Mouse (Mus musculus) urinary bladder, adult 2 months (tissue): Measurements from ENCODE around the gene Klhl36. TPM values are rescaled to one million over a fixed set of nuclear protein-coding genes. Genes with fewer than 3 reads are reported as not detected.

Source experiments
- DNase-seq: peaks from one replicate; pipeline ENCODE4 v3.0.0; 2022; ENCODE audit warnings: low spot score
- polyA plus RNA-seq: library from polyadenylated mRNA; depleted of rRNA; stranded (reverse); fragments of >200 nt; gene quantifications from 2 replicates; pipeline ENCODE4 v1.2.3, GENCODE M21; 2012; rRNA removed

Klhl36 gene
- 10.6 and 11.6 TPM in 2 replicates for polyA plus RNA-seq

DNA sequence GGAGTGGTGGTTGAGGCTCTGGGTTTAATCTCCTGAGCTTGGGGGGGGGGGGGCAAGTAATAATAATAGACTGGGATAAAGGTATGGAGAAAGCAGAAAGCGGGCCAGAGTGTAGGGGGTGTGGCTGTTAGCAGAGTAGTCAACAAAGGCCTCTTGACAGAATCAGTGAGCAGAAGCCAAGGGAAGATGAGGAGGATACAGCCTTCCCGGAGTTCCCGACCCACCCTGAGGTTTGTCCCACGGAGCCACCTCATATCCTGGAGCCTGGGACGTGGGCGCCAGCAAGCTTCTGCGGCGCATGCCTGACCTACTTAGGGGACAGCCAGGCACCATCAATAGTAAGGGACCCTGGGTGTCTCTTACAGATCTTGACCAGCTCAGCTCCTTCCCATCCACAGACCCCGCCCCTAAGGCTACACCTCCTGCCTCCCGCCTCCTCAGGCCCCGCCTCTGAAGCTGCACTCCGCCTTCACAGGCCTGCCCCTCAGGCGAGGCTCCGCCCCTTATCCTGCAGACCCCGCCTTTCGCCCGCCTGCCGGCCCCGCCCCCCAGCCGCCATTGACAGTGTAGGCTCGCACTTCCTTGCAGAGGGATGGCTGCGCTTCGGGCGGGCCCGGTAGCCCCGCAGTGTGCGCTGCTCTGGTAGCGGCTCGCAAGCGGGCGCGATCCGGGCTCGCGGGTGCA lies at the start of gene Klhl36:
TSS of gene Klhl36 (plus strand) at position 561 of the 684 bp plus-strand sequence.
- peak; percentile 89 for DNase-seq

DNA sequence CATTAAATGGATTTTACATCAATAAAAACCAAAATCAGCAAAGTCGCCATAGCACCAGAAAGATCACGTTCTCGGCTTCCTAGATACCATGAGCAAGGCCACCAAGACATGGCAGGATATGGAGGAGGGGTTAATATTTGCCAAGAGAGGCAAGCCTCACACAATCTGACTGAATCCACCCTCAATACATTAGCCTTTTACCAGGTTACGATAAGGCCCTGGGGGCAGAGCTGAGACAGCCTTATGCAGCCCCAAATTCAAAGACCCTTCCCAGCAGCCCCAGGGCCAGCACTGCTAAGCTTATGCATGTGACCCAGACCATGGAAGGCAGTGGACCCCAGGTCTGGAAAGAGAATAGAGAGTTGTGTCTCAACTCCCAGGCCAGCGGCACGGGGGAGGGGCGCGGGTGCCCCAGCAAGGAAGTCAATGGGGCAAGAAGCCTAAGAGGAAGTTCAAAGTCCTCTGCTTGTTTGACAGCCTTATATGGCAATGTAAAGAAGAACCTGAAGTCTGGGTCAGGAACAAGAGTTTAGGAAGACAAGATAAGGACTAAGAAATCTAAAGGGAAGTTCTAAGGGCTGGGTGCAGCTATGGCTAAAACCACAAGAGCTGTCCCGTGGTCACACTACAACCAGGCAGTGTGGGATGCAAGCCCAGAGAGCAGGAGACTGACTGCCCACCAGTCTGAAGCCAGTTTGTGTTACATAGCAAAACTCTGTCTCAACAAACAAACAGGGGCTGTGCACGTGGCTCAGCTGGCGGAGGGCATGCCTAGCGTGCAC lies 49.2 kb upstream of the Klhl36 start:
- DNase-seq = no peak

DNA sequence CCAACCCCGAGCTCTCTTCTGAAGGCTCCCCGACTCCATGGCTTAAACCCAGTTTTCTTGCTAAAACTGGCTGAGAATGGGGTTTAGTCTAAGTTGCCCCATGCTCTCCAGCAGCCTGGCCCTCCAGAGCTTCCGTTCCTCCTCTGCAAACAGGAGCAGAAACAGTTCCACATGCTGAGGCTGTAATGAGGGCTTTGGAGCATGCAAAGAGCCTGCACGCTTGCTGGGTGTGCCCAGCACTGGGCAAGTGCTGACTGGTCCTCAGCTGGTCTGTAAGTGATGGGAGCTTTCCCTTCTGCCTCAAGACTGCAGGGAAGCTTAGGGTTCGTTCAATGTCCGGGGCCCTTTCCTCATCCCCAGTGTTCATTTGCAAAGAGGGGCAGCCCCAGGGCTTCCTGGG lies 45.8 kb upstream of the Klhl36 start:
- DNase-seq = peak; percentile 37

GRCm38 (mm10) chr8:119817446-119817845 lies 44.6 kb upstream of the Klhl36 start:
- no peak for DNase-seq

GRCm38 (mm10) chr8:119819316-119819715 lies 42.8 kb upstream of the Klhl36 start:
- no peak for DNase-seq

GRCm38 (mm10) chr8:119819976-119820375 lies 42.1 kb upstream of the Klhl36 start:
- DNase-seq = no peak

GRCm38 (mm10) chr8:119821691-119822090 lies 40.4 kb upstream of the Klhl36 start:
- no peak for DNase-seq

- no peak for DNase-seq
These were observed 38.8 kb upstream of the Klhl36 start for GRCm38 (mm10) chr8:119823278-119823677.

GRCm38 (mm10) chr8:119824100-119824499 lies 38.0 kb upstream of the Klhl36 start:
- no peak for DNase-seq

DNA sequence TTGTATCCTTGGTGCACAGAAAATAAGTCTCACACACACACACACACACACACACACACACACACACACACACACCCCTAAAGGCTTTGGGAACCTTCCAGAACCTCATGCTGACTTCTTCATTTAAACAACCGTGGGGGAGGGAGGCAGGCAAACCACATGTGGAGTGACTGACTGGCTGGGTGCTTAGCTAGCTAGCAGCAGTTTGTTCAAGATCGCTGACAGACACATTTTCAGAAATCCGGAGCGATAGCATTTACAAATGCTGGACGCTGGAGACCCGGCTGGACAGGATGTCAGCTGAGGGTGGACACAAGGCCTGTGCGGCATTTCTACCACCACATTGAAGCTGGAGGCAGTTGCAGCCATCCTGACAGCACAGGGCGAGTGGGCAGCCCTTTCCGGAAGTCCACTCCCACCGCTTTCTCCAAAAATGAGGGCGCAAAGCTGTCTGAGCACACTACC lies 37.2 kb upstream of the Klhl36 start:
- no peak for DNase-seq

- no peak for DNase-seq
These were observed 35.9 kb upstream of the Klhl36 start for GRCm38 (mm10) chr8:119825950-119826730.

DNA sequence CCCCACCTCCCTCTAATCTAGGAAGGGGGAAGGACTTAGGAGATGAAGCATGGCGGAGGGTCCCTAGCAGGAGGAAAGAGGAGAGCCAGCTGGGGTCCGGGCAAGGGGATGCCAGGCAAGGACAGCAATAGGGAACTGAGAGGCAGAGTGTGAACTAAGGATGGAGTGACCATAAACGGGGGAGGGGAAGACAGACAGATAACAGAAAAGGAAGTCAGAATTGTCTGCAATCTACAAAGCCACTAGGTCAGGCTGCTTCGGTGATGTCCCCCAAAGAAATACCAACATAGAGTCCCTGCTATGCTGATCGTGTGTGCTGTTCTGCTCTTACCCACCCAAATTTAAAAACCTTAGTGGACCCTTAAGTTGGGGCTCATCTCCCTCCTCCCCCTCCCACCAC lies 35.1 kb upstream of the Klhl36 start:
- no peak for DNase-seq

DNA sequence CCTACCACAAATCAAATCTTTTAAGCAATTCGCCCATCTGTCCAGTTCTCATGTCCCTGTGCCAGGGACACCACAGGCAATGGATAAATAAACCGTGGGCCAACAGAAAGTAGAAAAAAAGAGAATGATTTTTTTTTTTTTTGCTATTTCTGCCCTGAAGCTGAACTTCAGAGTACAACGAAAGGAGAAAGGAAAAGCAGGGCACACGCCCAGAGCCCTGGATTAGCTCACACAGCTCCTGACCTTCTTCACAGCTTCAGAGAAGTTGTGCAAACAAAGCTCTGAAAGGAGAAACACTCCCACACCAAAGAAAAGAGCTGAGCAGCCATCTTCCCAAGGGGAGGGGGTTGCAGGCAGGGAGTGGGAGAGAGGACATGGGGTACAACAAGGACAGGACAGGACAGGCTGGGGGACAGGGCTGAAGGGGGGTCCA lies 34.3 kb upstream of the Klhl36 start:
- no peak for DNase-seq

GRCm38 (mm10) chr8:119829015-119829414 lies 33.1 kb upstream of the Klhl36 start:
- no peak for DNase-seq

DNA sequence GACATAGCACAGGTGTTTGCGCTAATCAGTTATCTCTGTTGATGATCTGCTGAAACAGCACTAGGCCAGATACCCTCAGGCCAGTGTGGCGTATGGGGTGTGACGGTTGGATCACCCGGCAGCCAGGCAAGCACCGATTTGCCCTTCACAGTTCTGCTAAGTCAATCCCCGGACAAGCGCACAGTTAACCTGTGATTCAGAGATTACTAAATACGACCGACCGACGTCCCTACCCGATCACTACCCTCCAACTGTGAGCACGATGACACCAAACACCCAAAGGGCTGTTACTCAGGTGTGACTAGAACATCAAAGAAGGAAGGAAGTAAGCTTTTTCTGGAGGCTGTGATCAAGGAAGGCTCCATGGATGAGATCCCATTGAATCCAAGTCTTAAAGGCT lies 32.6 kb upstream of the Klhl36 start:
- DNase-seq = no peak

GRCm38 (mm10) chr8:119829870-119830580 lies 32.0 kb upstream of the Klhl36 start:
- DNase-seq = no peak

- DNase-seq = no peak
These were observed 31.5 kb upstream of the Klhl36 start for GRCm38 (mm10) chr8:119830589-119830988.

DNA sequence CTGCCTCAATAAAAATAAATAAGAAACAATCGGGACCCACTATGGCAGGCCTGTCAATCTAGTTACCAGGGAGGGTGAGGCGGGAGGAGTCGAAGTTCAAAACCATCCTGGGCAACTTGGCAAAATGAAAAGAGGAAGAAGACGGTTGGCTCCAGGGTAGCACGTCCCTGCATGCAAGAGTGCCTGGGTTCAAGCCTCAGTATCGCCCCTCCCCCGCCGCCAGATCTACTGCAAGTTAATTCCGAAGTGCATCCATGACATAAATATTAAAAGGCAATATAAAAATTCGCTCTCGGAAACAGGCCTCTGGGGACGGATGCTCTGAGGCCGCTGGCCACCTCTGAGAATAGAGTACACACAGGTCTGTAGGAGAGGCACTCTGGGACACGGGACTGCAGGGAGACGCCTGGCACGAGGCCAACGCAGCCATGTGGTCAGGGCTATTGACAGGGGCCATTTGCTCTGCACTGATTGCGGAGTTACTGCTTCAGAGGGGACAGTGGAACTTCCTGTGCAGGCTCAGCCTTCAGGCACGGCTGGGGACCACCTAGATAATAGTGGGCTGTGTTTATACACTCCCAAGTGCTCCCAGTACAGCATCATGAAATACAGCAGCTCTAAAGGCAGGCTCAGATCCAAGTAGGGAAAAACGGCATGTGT lies 30.6 kb upstream of the Klhl36 start:
- peak; percentile 42 for DNase-seq

GRCm38 (mm10) chr8:119832101-119832617 lies 29.9 kb upstream of the Klhl36 start:
- no peak for DNase-seq

DNA sequence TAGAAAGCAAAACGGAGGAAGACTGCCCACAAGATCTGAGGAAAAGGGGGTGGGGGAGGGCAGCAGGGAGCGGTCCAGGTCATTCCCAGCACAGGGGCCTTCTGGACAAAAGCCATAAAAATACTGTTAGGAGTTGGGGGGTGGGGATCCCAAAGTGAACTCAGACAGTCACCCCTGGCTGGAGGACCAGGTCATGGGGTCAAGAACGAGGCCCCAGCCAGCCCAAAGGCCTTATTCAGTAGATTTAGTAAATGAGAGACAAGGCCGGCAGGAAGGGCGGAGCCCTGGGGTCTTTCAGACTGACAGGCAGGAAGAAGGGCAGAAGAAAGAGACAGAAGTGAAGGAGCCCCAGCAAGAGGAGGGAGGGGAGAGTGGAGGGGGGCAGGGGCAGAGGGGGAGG lies 29.1 kb upstream of the Klhl36 start:
- no peak for DNase-seq

- no peak for DNase-seq
These were observed 27.4 kb upstream of the Klhl36 start for GRCm38 (mm10) chr8:119834676-119835075.
